Comparison of ENCODE assay signal across 1 mouse cellular context in the genomic region with DNA sequence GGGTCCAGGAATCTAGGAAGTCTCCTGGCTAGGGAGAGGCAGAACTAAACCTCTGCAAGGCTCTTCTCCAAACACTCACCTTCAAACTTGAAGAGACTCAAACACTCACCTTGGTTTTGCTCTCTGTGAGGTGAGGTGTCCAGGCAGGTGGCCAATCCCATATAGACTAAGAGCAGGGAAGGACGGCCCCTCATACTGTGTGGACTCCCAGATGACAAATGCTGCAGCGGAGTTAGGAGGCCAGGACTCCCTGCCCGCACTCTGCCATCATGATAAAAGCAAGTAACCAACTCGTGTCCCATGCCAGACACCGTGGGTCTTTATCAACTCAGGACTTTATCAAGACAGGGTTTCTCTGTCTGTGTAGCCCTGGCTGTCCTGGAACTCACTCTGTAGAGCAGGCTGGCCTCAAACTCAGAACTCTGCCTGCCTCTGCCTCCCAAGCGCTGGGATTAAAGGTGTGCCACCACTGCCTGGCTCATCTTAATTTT.
TF ChIP-seq lines count a peak whose summit lies in the region.

No protein-coding gene starts in this region.

TF ChIP-seq in CH12.LX, 34 proteins besides CTCF, POLR2A, EP300 and RAD21:
- TF ChIP-seq MEF2A (IDR thresholded peaks at IDR 0.05; ENCODE audit: borderline replicate concordance, low read depth, low read length) (no peak), ZC3H11A (IDR thresholded peaks at IDR 0.05; ENCODE audit: low read depth, low read length) (no peak), ZMIZ1 (IDR thresholded peaks at IDR 0.05; ENCODE audit: low read depth, low read length) (no peak), MAZ (IDR thresholded peaks at IDR 0.05; ENCODE audit: low read depth, low read length) (no peak), MAFK (IDR thresholded peaks at IDR 0.05; ENCODE audit: insufficient replicate concordance, low read length) (no peak), USF1 (IDR thresholded peaks at IDR 0.05; ENCODE audit: low read depth, low read length) (no peak), RCOR1 (conservative IDR thresholded peaks at IDR 0.05; ENCODE audit: low read depth, low read length) (no peak), UBTF (IDR thresholded peaks at IDR 0.05; ENCODE audit: low read depth, low read length) (no peak), CHD1 (IDR thresholded peaks at IDR 0.05; ENCODE audit: low read depth, low read length) (no peak), MXI1 (IDR thresholded peaks at IDR 0.05; ENCODE audit: low read depth, low read length) (no peak), MYC (IDR thresholded peaks at IDR 0.05; ENCODE audit: low read depth, low read length) (no peak), IRF4 (IDR thresholded peaks at IDR 0.05; ENCODE audit: low read depth, low read length) (no peak), NRF1 (IDR thresholded peaks at IDR 0.05; ENCODE audit: low read depth, low read length) (no peak), TBP (conservative IDR thresholded peaks at IDR 0.05; ENCODE audit: low read depth, low read length) (no peak), PAX5 (IDR thresholded peaks at IDR 0.05; ENCODE audit: low read length) (no peak)
